ENCODE assay signal across 8 mouse cellular contexts in genomic region chr6:92067146-92067790, GRCm38 (mm10). TPM values are rescaled to one million over a fixed set of nuclear protein-coding genes. Genes with fewer than 3 reads are reported as not detected.
DNase-seq lines count a peak whose midpoint lies in the region; ATAC-seq lines count a peak whose summit lies in the region.

No protein-coding gene starts in this region.

- DNase-seq in urinary bladder, adult 18-20 months (ENCODE audit: low spot score in 2 of 2) = peak; percentile 39 to 59
- no peak for DNase-seq in urinary bladder, postnatal 10 days (ENCODE audit: low spot score)
- DNase-seq in embryo, embryonic 11.5 days (ENCODE audit: low read depth, low spot score) = peak; percentile 70
- peak; percentile 47 for DNase-seq in kidney, adult 11 months
- DNase-seq in spleen, adult 18-20 months = peak; percentile 23 to 66

- H3K27ac ChIP-seq in limb, embryonic 13.5 days = no peak overlapping the region
- no peak overlapping the region for H3K27ac ChIP-seq in midbrain, embryonic 15.5 days

- no peak overlapping the region for H3K4me2 ChIP-seq in limb, embryonic 13.5 days (replicated peaks)
- H3K4me2 ChIP-seq in midbrain, embryonic 15.5 days = no peak overlapping the region

- H3K9ac ChIP-seq in limb, embryonic 13.5 days = no peak overlapping the region; the same call in 1 of the 2 replicates
- no peak overlapping the region for H3K9ac ChIP-seq in midbrain, embryonic 15.5 days

- peak; percentile 93 for ATAC-seq in granulocyte monocyte progenitor cell, adult 5-6 weeks (replicated peaks; ENCODE audit: poor library complexity, severe bottlenecking)
- peak; percentile 74 for ATAC-seq in limb, embryonic 13.5 days (ENCODE audit: low FRiP score, low read depth)
- peak; percentile 91 for ATAC-seq in midbrain, embryonic 15.5 days (replicated peaks)

- H3K36me3 ChIP-seq in limb, embryonic 13.5 days = no peaks in the 10 kb centered on the region
- H3K36me3 ChIP-seq in midbrain, embryonic 15.5 days (replicated peaks) = no peaks in the 10 kb centered on the region

- peaks cover 4% of the 10 kb centered on the region; the same call in 1 of the 2 replicates for H3K4me1 ChIP-seq in limb, embryonic 13.5 days
- peaks cover 2% of the 10 kb centered on the region; the same call in 1 of the 2 replicates for H3K4me1 ChIP-seq in midbrain, embryonic 15.5 days

- H3K9me3 ChIP-seq in limb, embryonic 13.5 days = no peaks in the 10 kb centered on the region
- no peaks in the 10 kb centered on the region for H3K9me3 ChIP-seq in midbrain, embryonic 15.5 days

- H3K4me3 ChIP-seq in limb, embryonic 13.5 days = no peak overlapping the region
- no peak overlapping the region for H3K4me3 ChIP-seq in midbrain, embryonic 15.5 days

- no peaks in the 10 kb centered on the region for H3K27me3 ChIP-seq in limb, embryonic 13.5 days
- H3K27me3 ChIP-seq in midbrain, embryonic 15.5 days (replicated peaks) = no peaks in the 10 kb centered on the region

- 31% methylated on average over 16 of the region's 16 CpGs for WGBS in limb, embryonic 13.5 days
- 33% methylated on average over 16 of the region's 16 CpGs for WGBS in midbrain, embryonic 15.5 days

RNA-seq across cellular contexts. Expression of gene Nr2c2, which starts 23.9 kb away (rescaled TPM):
- 44.3 and 54.1 TPM in 2 replicates for total RNA-seq in granulocyte monocyte progenitor cell, adult 5-6 weeks (2014; fragmentation: Nextera tagmentation)
- total RNA-seq in granulocyte monocyte progenitor cell, adult 5-6 weeks (2017) = 44.4 and 44.6 TPM in 2 replicates
- polyA plus RNA-seq in limb, embryonic 13.5 days (2015; fragmentation: Nextera tagmentation; extraction: Ambion mirVana) = 21.1 and 24.3 TPM in 2 replicates
- polyA plus RNA-seq in midbrain, embryonic 15.5 days (2015; fragmentation: Nextera tagmentation; extraction: Ambion mirVana) = 40.4 and 40.8 TPM in 2 replicates
